Mouse (Mus musculus): ENCODE data around the gene Pik3r2. TPM values are rescaled to one million over a fixed set of nuclear protein-coding genes. Genes with fewer than 3 reads are reported as not detected.

Pik3r2 gene
- polyA plus RNA-seq, 1 experiment from 2014 or later, result 30.1 TPM

GRCm38 (mm10) chr8:70720739-70721138 is 55.8 kb downstream of the Pik3r2 start:
- Histone ChIP-seq H3K36me3 (replicated peaks; ENCODE audit: control insufficient read depth, insufficient read depth, low read depth, low read length) (no peaks in the 10 kb centered on the region), H3K4me1 (ENCODE audit: control insufficient read depth, insufficient read depth, low read length) (no peaks in the 10 kb centered on the region), H3K4me2 (ENCODE audit: low read depth, low read length) (no peak overlapping the region), H3K9me3 (replicated peaks; ENCODE audit: control insufficient read depth, low read length) (no peaks in the 10 kb centered on the region), H3K9ac (replicated peaks; ENCODE audit: low read length) (no peak overlapping the region), H3K4me3 (ENCODE audit: low read depth, low read length) (no peak overlapping the region), H3K27me3 (ENCODE audit: control insufficient read depth, insufficient read depth, low read length) (no peaks in the 10 kb centered on the region), H3K27ac (replicated peaks; ENCODE audit: low read depth, low read length) (no peak overlapping the region)
- ATAC-seq (replicated peaks; ENCODE audit: insufficient number of reproducible peaks, low FRiP score, low TSS enrichment, low read depth) (no peak), DNase-seq (ENCODE audit: low spot score) (peak; percentile 80)
- WGBS, result 1% methylated on average over 3 of the region's 3 CpGs

- Histone ChIP-seq H3K4me2 (ENCODE audit: low read depth, low read length) (no peak overlapping the region), H3K27ac (replicated peaks; ENCODE audit: low read depth, low read length) (no peak overlapping the region), H3K9me3 (replicated peaks; ENCODE audit: control insufficient read depth, low read length) (no peaks in the 10 kb centered on the region), H3K27me3 (ENCODE audit: control insufficient read depth, insufficient read depth, low read length) (no peaks in the 10 kb centered on the region), H3K4me1 (ENCODE audit: control insufficient read depth, insufficient read depth, low read length) (no peaks in the 10 kb centered on the region), H3K36me3 (replicated peaks; ENCODE audit: control insufficient read depth, insufficient read depth, low read depth, low read length) (no peaks in the 10 kb centered on the region), H3K4me3 (ENCODE audit: low read depth, low read length) (no peak overlapping the region), H3K9ac (replicated peaks; ENCODE audit: low read length) (no peak overlapping the region)
- DNase-seq (ENCODE audit: low spot score) (no peak), ATAC-seq (replicated peaks; ENCODE audit: insufficient number of reproducible peaks, low FRiP score, low TSS enrichment, low read depth) (no peak)
- WGBS, result 67% methylated on average over 9 of the region's 9 CpGs
These were observed 56.7 kb downstream of the Pik3r2 start for GRCm38 (mm10) chr8:70719796-70720270.

- Histone ChIP-seq H3K27ac (replicated peaks; ENCODE audit: low read depth, low read length) (no peak within 1 kb of the TSS), H3K4me1 (ENCODE audit: control insufficient read depth, insufficient read depth, low read length) (no peaks in the 10 kb centered on the region), H3K27me3 (ENCODE audit: control insufficient read depth, insufficient read depth, low read length) (no peaks in the 10 kb centered on the region), H3K9ac (replicated peaks; ENCODE audit: low read length) (no peak within 1 kb of the TSS), H3K4me3 (ENCODE audit: low read depth, low read length) (no peak within 1 kb of the TSS), H3K4me2 (ENCODE audit: low read depth, low read length) (no peak within 1 kb of the TSS), H3K36me3 (replicated peaks; ENCODE audit: control insufficient read depth, insufficient read depth, low read depth, low read length) (no peaks in the 10 kb centered on the region), H3K9me3 (replicated peaks; ENCODE audit: control insufficient read depth, low read length) (no peaks in the 10 kb centered on the region)
- 0 out of 2 replicates have a peak, but pooled peaks have one; percentile 29 for ATAC-seq (replicated peaks; ENCODE audit: insufficient number of reproducible peaks, low FRiP score, low TSS enrichment, low read depth)
- peak; percentile 62 for DNase-seq (ENCODE audit: low spot score)
- 8% methylated on average over 19 of the region's 19 CpGs for WGBS
These were observed 58.2 kb downstream of the Pik3r2 start, which contains the start of gene Gm3336 for GRCm38 (mm10) chr8:70718297-70718696. Gene Gm3336 (plus strand): TSS chr8:70718543.

Small RNA genes within 50 kb of the gene (microRNA-seq; reads per million reads assigned to microRNA genes)
- not detected for gene Mir7240 (ENCODE audit: borderline number of aligned reads)

Other genes starting within 250 kb of the Pik3r2 start
- gene Fkbp8, start 249.0 kb downstream of the Pik3r2 start, polyA plus RNA-seq (2014; fragmentation: Nextera tagmentation; extraction: Ambion mirVana), result 175 and 196 TPM in 2 replicates
- gene Kxd1, start 248.8 kb downstream of the Pik3r2 start, polyA plus RNA-seq (2014; fragmentation: Nextera tagmentation; extraction: Ambion mirVana), result 47.4 and 49.9 TPM in 2 replicates
- 15.3 and 16.1 TPM in 2 replicates for gene Ell, start 237.3 kb downstream of the Pik3r2 start, polyA plus RNA-seq (2014; fragmentation: Nextera tagmentation; extraction: Ambion mirVana)
- gene Isyna1, start 182.3 kb downstream of the Pik3r2 start, polyA plus RNA-seq (2014; fragmentation: Nextera tagmentation; extraction: Ambion mirVana), result 79.0 and 87.9 TPM in 2 replicates
- gene Ssbp4, start 167.8 kb downstream of the Pik3r2 start, polyA plus RNA-seq (2014; fragmentation: Nextera tagmentation; extraction: Ambion mirVana), result 108 and 123 TPM in 2 replicates
- 0.32 and 0.98 TPM in 2 replicates for gene Lrrc25, start 160.6 kb downstream of the Pik3r2 start, polyA plus RNA-seq (2014; fragmentation: Nextera tagmentation; extraction: Ambion mirVana)
- 0.20 TPM in 1 of 2 replicates, not detected in the other for gene Gdf15, start 144.3 kb downstream of the Pik3r2 start, polyA plus RNA-seq (2014; fragmentation: Nextera tagmentation; extraction: Ambion mirVana)
- 59.8 and 71.3 TPM in 2 replicates for gene Pgpep1, start 116.3 kb downstream of the Pik3r2 start, polyA plus RNA-seq (2014; fragmentation: Nextera tagmentation; extraction: Ambion mirVana)
- 323 and 334 TPM in 2 replicates for gene Lsm4, start 103.5 kb downstream of the Pik3r2 start, polyA plus RNA-seq (2014; fragmentation: Nextera tagmentation; extraction: Ambion mirVana)
- gene Jund, start 77.8 kb downstream of the Pik3r2 start, polyA plus RNA-seq (2014; fragmentation: Nextera tagmentation; extraction: Ambion mirVana), result 94.2 and 104 TPM in 2 replicates
- not detected in 2 replicates for gene Iqcn, start 73.3 kb downstream of the Pik3r2 start, polyA plus RNA-seq (2014; fragmentation: Nextera tagmentation; extraction: Ambion mirVana)
- gene Gm3336, start 58.2 kb downstream of the Pik3r2 start, polyA plus RNA-seq (2014; fragmentation: Nextera tagmentation; extraction: Ambion mirVana), result not detected in 2 replicates
- 0.06 and 0.20 TPM in 2 replicates for gene Pde4c, start 53.0 kb downstream of the Pik3r2 start, polyA plus RNA-seq (2014; fragmentation: Nextera tagmentation; extraction: Ambion mirVana)
- gene Rab3a, start 22.0 kb downstream of the Pik3r2 start, polyA plus RNA-seq (2014; fragmentation: Nextera tagmentation; extraction: Ambion mirVana), result 24.8 and 31.6 TPM in 2 replicates
- 25.8 and 33.5 TPM in 2 replicates for gene Mpv17l2, start 15.8 kb downstream of the Pik3r2 start, polyA plus RNA-seq (2014; fragmentation: Nextera tagmentation; extraction: Ambion mirVana)
- 8.3 and 9.7 TPM in 2 replicates for gene Mast3, start 28.3 kb upstream of the Pik3r2 start, polyA plus RNA-seq (2014; fragmentation: Nextera tagmentation; extraction: Ambion mirVana)
- gene Il12rb1, start 31.7 kb upstream of the Pik3r2 start, polyA plus RNA-seq (2014; fragmentation: Nextera tagmentation; extraction: Ambion mirVana), result 0.10 TPM in 1 of 2 replicates, not detected in the other
- 5.1 and 5.3 TPM in 2 replicates for gene Arrdc2, start 63.0 kb upstream of the Pik3r2 start, polyA plus RNA-seq (2014; fragmentation: Nextera tagmentation; extraction: Ambion mirVana)
- 2.9 and 4.0 TPM in 2 replicates for gene Kcnn1, start 86.5 kb upstream of the Pik3r2 start, polyA plus RNA-seq (2014; fragmentation: Nextera tagmentation; extraction: Ambion mirVana)
- gene Ccdc124, start 97.2 kb upstream of the Pik3r2 start, polyA plus RNA-seq (2014; fragmentation: Nextera tagmentation; extraction: Ambion mirVana), result 149 and 150 TPM in 2 replicates
- gene Slc5a5, start 116.0 kb upstream of the Pik3r2 start, polyA plus RNA-seq (2014; fragmentation: Nextera tagmentation; extraction: Ambion mirVana), result 0.27 and 0.43 TPM in 2 replicates
- gene Rpl18a, start 120.7 kb upstream of the Pik3r2 start, polyA plus RNA-seq (2014; fragmentation: Nextera tagmentation; extraction: Ambion mirVana), result 3,270 and 3,568 TPM in 2 replicates
- 24.9 and 32.5 TPM in 2 replicates for gene Map1s, start 129.2 kb upstream of the Pik3r2 start, polyA plus RNA-seq (2014; fragmentation: Nextera tagmentation; extraction: Ambion mirVana)

Data from embryonic facial prominence, embryonic 11.5 days (tissue).